Mouse (Mus musculus): ENCODE results near the gene Celf5. TPM values are rescaled to one million over a fixed set of nuclear protein-coding genes. Genes with fewer than 3 reads are reported as not detected.
A peak's percentile ranks its signal among the peaks of the same experiment; 100 is the strongest.
"Not testable (repeated sequence)": the region's sequence is repeated elsewhere in the genome, so short reads cannot be mapped to it uniquely, and the experiment has no call there.

Gene Celf5
- polyA plus RNA-seq, 1 experiment from 2014 or later, result 0.40 TPM

DNA sequence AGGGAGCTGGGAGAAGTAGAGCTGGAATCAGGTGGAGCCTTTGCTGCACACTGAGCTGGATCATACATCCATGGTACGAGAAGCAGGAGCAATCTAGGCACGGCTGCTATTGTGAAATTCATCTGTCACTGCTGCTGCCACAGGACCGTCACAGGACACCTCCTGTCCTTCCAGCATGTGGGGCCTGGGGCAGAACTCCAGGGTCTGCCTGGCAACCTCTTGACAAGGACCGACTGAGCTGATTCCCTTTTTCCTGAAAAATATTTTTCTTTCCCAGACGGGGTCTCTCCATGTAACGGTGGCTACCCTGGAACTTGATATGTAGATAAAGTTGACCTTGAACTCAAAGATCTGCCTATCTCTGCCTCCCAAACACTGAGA is 31.2 kb downstream of the Celf5 start:
- Histone ChIP-seq H3K4me1 (replicated peaks; ENCODE audit: control insufficient read depth, insufficient read depth, low read length) (no peaks in the 10 kb centered on the region; the same call in 1 of the 2 replicates), H3K27me3 (ENCODE audit: control insufficient read depth, insufficient read depth, low read depth, low read length) (peaks cover 57% of the 10 kb centered on the region), H3K4me2 (ENCODE audit: low read depth, low read length) (no peak overlapping the region), H3K27ac (ENCODE audit: low read length) (no peak overlapping the region), H3K9me3 (ENCODE audit: control insufficient read depth, low read length) (no peaks in the 10 kb centered on the region), H3K4me3 (ENCODE audit: low read length) (no peak overlapping the region), H3K9ac (ENCODE audit: low read length) (no peak overlapping the region), H3K36me3 (ENCODE audit: control insufficient read depth, insufficient read depth, low read length) (no peaks in the 10 kb centered on the region)
- WGBS, result 48% methylated on average over 6 of the region's 6 CpGs
- no peak for ATAC-seq (ENCODE audit: low read depth)

DNA sequence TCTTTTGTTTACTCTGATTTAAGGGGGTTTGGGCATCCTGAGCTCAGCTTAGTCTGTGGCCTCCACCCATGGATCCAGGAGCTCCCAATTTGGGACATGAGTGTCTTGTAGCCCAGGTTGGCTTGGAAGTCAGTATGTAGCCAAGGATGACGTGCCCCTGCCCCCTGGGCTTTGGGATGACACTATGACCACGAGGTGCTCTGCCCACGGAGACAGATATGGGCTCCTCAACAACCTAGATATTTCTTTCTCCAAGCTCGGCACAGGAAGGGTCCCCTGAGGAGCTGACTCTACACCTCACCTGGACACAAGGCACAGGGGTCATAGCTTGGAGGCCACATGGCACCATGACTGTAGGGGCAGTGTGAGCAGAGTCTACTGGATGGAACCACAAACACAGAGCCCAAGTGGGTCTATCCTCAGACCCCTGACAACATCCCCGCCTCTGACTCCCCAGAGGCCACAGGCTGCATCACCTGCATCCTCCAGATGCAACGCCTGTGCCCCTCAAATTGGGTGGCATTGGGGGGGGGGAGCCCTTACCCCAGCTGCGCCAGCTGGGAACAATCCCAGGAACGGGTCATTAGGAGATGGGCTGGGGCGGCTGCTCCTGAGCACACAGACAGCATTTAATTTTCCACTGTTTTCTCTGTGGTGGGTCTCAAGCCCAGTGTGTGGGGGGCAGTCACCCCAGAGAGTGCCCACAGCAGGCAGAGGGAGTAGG is 31.7 kb downstream of the Celf5 start:
- ATAC-seq (ENCODE audit: low read depth), result no peak
- Histone ChIP-seq H3K4me2 (ENCODE audit: low read depth, low read length) (no peak overlapping the region), H3K4me1 (replicated peaks; ENCODE audit: control insufficient read depth, insufficient read depth, low read length) (no peaks in the 10 kb centered on the region; the same call in 1 of the 2 replicates), H3K27me3 (ENCODE audit: control insufficient read depth, insufficient read depth, low read depth, low read length) (peaks cover 52% of the 10 kb centered on the region), H3K27ac (ENCODE audit: low read length) (no peak overlapping the region), H3K4me3 (ENCODE audit: low read length) (no peak overlapping the region), H3K9ac (ENCODE audit: low read length) (no peak overlapping the region), H3K9me3 (ENCODE audit: control insufficient read depth, low read length) (no peaks in the 10 kb centered on the region), H3K36me3 (ENCODE audit: control insufficient read depth, insufficient read depth, low read length) (no peaks in the 10 kb centered on the region)
- 52% methylated on average over 9 of the region's 9 CpGs for WGBS

DNA sequence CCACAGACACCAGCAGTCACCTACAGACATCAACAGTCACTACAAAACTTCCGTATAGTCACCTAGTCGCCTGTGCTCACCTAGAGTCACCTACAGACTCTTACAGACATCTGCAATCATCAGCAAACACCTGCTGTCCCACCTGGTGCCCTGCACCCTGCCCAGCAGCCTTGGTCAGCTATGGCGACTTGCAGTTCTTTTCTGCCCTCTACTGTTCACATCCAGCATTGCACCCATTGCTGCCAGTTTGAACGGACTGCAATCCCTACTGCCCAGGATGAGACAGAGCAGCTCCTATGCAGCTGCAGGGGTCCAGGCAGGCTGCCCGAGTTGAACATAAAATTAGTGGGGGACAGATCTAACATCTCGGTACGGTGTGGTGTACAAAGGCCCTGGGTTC is 32.4 kb downstream of the Celf5 start:
- peaks cover 45% of the 10 kb centered on the region for H3K27me3 ChIP-seq (ENCODE audit: control insufficient read depth, insufficient read depth, low read depth, low read length)

DNA sequence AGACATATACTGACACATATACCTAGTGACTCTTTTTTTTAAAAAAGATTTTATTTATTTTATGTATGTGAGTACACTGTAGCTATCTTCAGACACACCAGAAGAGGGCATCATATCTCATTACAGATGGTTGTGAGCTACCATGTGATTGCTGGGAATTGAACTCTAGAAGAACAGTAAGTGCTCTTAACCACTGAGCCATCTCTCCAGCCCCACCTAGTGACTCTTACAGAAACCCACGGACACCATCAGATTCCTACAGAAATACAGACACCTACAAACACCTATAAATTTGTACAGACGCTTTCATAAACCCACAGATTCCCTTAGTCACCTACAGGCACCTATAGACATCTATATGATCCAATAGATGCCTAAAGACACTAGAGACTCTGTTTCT is 37.0 kb downstream of the Celf5 start:
- not testable (repeated sequence) for H3K9me3 ChIP-seq (ENCODE audit: control insufficient read depth, low read length); H3K27me3 ChIP-seq (ENCODE audit: control insufficient read depth, insufficient read depth, low read depth, low read length); H3K27ac ChIP-seq (ENCODE audit: low read length); ATAC-seq (ENCODE audit: low read depth); H3K4me1 ChIP-seq (replicated peaks; ENCODE audit: control insufficient read depth, insufficient read depth, low read length); H3K4me3 ChIP-seq (ENCODE audit: low read length); H3K9ac ChIP-seq (ENCODE audit: low read length); H3K4me2 ChIP-seq (ENCODE audit: low read depth, low read length); H3K36me3 ChIP-seq (ENCODE audit: control insufficient read depth, insufficient read depth, low read length)
- WGBS, result 27% methylated on average over 2 of the region's 2 CpGs

More for the DNA sequence above, 32.4 kb downstream of the Celf5 start:
- Histone ChIP-seq H3K9ac (ENCODE audit: low read length) (no peak overlapping the region), H3K4me1 (replicated peaks; ENCODE audit: control insufficient read depth, insufficient read depth, low read length) (no peaks in the 10 kb centered on the region; the same call in 1 of the 2 replicates), H3K4me3 (ENCODE audit: low read length) (no peak overlapping the region), H3K4me2 (ENCODE audit: low read depth, low read length) (no peak overlapping the region), H3K27ac (ENCODE audit: low read length) (no peak overlapping the region), H3K36me3 (ENCODE audit: control insufficient read depth, insufficient read depth, low read length) (no peaks in the 10 kb centered on the region), H3K9me3 (ENCODE audit: control insufficient read depth, low read length) (no peaks in the 10 kb centered on the region)
- WGBS, result 3% methylated on average over 7 of the region's 7 CpGs
- peak; percentile 51 for ATAC-seq (ENCODE audit: low read depth)

DNA sequence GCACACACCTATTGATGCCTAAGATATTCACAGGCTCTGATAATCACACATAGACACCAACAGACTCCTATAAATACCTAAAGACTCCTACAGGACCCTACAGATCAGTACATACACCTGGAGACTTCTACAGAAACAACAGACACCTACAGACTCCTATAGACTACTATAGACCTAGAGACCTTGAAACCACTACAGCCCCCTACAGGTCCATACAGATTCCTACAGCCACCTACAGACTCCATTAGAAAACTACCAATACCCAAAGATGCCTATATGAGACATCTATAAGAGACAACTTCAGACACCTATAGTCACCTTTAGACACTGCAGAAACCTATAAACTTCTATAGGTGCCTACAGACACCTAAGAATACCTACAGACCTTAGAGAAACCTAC is 41.5 kb downstream of the Celf5 start:
- Histone ChIP-seq H3K4me2 (ENCODE audit: low read depth, low read length) (no peak overlapping the region), H3K27me3 (ENCODE audit: control insufficient read depth, insufficient read depth, low read depth, low read length) (no peaks in the 10 kb centered on the region), H3K9ac (ENCODE audit: low read length) (no peak overlapping the region), H3K27ac (ENCODE audit: low read length) (no peak overlapping the region), H3K4me1 (replicated peaks; ENCODE audit: control insufficient read depth, insufficient read depth, low read length) (no peaks in the 10 kb centered on the region), H3K9me3 (ENCODE audit: control insufficient read depth, low read length) (no peaks in the 10 kb centered on the region), H3K36me3 (ENCODE audit: control insufficient read depth, insufficient read depth, low read length) (no peaks in the 10 kb centered on the region), H3K4me3 (ENCODE audit: low read length) (no peak overlapping the region)
- ATAC-seq (ENCODE audit: low read depth), result peak; percentile 65; the same call in 1 of the 2 replicates

DNA sequence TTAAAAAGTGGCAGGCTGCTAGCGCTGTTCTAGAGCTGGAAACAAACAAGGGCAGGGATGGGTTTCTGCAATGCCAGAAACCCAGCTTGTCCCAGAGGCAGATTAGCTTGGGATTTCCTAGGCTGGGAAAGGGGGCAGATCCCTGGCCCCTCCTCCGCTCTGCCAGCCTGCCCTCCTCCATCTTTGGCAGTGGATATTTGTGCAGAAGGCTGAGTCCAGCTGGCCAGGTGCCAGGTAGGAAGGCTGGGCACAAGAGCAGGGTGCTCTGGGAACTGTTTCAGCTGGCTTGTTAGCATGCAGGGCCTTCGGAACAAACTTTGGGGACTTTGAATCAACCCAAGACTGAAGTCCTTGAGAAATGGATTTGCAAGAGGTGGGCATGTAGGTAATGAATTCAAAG is 47.1 kb downstream of the Celf5 start:
- Histone ChIP-seq H3K27ac (ENCODE audit: low read length) (peak overlapping the region; percentile 16; the same call in 1 of the 2 replicates), H3K4me2 (ENCODE audit: low read depth, low read length) (no peak overlapping the region), H3K36me3 (ENCODE audit: control insufficient read depth, insufficient read depth, low read length) (no peaks in the 10 kb centered on the region), H3K4me1 (replicated peaks; ENCODE audit: control insufficient read depth, insufficient read depth, low read length) (peaks cover 30% of the 10 kb centered on the region), H3K9ac (ENCODE audit: low read length) (peak overlapping the region; percentile 33; the same call in 1 of the 2 replicates), H3K27me3 (ENCODE audit: control insufficient read depth, insufficient read depth, low read depth, low read length) (no peaks in the 10 kb centered on the region), H3K4me3 (ENCODE audit: low read length) (no peak overlapping the region), H3K9me3 (ENCODE audit: control insufficient read depth, low read length) (no peaks in the 10 kb centered on the region)
- WGBS, result 54% methylated on average over 3 of the region's 3 CpGs
- ATAC-seq (ENCODE audit: low read depth), result no peak

DNA sequence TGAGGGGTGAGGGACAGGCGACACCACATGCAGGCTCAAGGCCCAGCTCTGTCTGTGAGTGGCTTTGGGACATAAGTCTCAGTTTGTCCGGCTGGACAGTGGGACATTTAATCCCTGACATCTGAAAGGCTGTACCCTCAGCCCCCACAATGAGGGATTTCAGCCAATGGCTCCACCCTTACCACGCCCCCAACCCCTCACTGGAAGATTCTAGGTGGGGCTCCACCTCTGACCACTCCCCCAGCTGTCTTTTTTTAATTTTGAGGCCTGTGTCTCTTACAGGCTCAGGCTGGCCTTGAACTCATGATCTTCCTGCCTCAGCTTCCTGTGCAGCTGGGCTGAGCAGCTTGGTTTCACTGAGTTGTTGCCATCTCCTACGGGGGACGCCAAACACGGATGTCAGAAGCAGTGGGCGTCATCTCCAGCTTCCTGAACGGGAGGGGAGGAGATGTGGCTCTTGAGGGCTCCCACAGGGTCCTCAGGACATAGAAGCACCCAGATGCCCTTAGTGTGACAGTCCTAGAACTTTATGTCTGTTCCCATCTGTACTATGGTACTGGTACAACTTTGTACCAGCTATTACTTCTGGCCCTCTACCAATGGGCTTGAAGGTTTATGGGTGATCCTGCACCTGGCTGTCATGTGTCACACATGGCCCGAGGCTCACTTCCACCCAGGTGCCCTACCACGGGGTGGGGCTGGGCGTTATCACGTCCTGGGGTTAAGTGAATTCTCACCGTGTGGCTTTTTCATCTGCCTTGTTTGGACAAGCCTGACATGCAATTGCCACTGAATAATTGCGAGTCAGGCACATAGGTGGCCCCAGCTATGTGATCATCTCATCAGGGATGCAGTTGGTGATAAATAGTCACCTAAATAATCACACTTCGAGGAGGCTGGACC is 47.9 kb downstream of the Celf5 start:
- Histone ChIP-seq H3K4me3 (ENCODE audit: low read length) (no peak overlapping the region), H3K9me3 (ENCODE audit: control insufficient read depth, low read length) (no peaks in the 10 kb centered on the region), H3K4me1 (replicated peaks; ENCODE audit: control insufficient read depth, insufficient read depth, low read length) (peaks cover 30% of the 10 kb centered on the region), H3K36me3 (ENCODE audit: control insufficient read depth, insufficient read depth, low read length) (no peaks in the 10 kb centered on the region), H3K9ac (ENCODE audit: low read length) (no peak overlapping the region), H3K27me3 (ENCODE audit: control insufficient read depth, insufficient read depth, low read depth, low read length) (no peaks in the 10 kb centered on the region), H3K4me2 (ENCODE audit: low read depth, low read length) (no peak overlapping the region), H3K27ac (ENCODE audit: low read length) (peak overlapping the region; percentile 48)
- WGBS, result 39% methylated on average over 15 of the region's 15 CpGs
- ATAC-seq (ENCODE audit: low read depth), result no peak

DNA sequence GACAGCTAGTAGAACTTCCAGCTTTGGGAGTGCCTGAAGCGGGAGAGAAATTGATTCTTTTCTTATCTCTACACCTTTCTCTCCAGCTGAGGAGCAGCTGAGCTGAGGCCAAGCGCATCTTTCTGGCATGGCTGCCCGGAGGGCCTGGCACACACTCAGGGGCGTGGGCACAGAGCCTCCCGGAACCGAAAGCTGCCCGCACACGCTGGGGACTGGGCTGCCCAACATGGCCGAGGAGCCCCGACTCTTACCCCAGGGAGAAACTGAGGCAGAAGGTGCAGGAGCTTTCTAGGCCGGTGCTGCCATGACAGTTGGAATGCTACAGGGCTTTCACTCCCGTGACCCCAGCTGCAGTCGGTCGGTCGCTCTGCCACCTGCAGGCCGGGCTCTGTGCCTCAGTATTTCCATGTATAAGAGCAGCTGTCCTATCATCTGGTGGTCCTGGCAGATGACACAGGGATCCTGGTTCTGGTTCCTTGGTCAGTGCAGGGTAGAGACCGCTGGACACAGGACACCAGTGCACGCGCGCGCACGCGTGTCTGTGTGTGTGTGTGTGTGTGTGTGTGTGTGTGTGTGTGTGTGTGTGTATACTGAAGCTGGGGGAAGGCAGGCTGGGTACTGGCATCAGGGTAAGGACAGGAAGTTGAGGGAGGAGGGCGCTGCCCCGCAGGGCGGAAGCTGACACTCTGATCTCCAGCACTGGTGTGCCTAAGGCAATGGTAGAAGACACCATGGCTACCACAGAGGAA is 48.8 kb downstream of the Celf5 start:
- H3K36me3 ChIP-seq (ENCODE audit: control insufficient read depth, insufficient read depth, low read length), result no peaks in the 10 kb centered on the region
- H3K4me2 ChIP-seq (ENCODE audit: low read depth, low read length), result no peak overlapping the region
- 0 out of 2 replicates have a peak overlapping the region, but pooled peaks have one; percentile 25 for H3K9ac ChIP-seq (ENCODE audit: low read length)
- peaks cover 32% of the 10 kb centered on the region for H3K4me1 ChIP-seq (replicated peaks; ENCODE audit: control insufficient read depth, insufficient read depth, low read length)
- ATAC-seq (ENCODE audit: low read depth), result no peak
- 69% methylated on average over 26 of the region's 26 CpGs for WGBS
- no peaks in the 10 kb centered on the region for H3K27me3 ChIP-seq (ENCODE audit: control insufficient read depth, insufficient read depth, low read depth, low read length)
- no peak overlapping the region for H3K4me3 ChIP-seq (ENCODE audit: low read length)
- peak overlapping the region; percentile 48 for H3K27ac ChIP-seq (ENCODE audit: low read length)
- H3K9me3 ChIP-seq (ENCODE audit: control insufficient read depth, low read length), result no peaks in the 10 kb centered on the region

DNA sequence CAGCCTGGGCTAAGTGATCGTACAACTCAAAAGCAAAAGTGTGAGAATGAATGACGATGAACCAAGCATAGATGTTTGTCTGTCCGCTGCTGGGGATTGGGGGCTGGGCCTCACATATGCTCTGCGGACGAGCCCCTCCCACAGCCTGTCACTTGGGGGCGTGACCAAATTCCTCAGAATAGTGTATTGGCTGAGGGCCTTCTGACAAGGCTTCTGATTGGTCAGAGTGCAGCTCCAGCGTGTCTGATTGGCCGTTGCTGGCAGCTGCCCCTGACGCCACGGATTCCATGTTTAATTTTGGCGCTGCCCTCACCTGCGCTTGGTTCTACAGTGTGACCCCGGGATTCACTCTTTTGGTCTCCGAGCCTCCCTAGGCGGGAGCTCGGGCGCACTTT is 49.6 kb downstream of the Celf5 start:
- Histone ChIP-seq H3K9me3 (ENCODE audit: control insufficient read depth, low read length) (no peaks in the 10 kb centered on the region), H3K27ac (ENCODE audit: low read length) (no peak overlapping the region), H3K4me2 (ENCODE audit: low read depth, low read length) (peak overlapping the region; percentile 57), H3K9ac (ENCODE audit: low read length) (peak overlapping the region; percentile 53), H3K4me3 (ENCODE audit: low read length) (peak overlapping the region; percentile 25), H3K4me1 (replicated peaks; ENCODE audit: control insufficient read depth, insufficient read depth, low read length) (peaks cover 32% of the 10 kb centered on the region), H3K27me3 (ENCODE audit: control insufficient read depth, insufficient read depth, low read depth, low read length) (no peaks in the 10 kb centered on the region), H3K36me3 (ENCODE audit: control insufficient read depth, insufficient read depth, low read length) (no peaks in the 10 kb centered on the region)
- peak; percentile 83 for ATAC-seq (ENCODE audit: low read depth)
- under 1% methylated on average over 17 of the region's 17 CpGs for WGBS
